ENCODE assay signal across 9 mouse cellular contexts in the genomic region with DNA sequence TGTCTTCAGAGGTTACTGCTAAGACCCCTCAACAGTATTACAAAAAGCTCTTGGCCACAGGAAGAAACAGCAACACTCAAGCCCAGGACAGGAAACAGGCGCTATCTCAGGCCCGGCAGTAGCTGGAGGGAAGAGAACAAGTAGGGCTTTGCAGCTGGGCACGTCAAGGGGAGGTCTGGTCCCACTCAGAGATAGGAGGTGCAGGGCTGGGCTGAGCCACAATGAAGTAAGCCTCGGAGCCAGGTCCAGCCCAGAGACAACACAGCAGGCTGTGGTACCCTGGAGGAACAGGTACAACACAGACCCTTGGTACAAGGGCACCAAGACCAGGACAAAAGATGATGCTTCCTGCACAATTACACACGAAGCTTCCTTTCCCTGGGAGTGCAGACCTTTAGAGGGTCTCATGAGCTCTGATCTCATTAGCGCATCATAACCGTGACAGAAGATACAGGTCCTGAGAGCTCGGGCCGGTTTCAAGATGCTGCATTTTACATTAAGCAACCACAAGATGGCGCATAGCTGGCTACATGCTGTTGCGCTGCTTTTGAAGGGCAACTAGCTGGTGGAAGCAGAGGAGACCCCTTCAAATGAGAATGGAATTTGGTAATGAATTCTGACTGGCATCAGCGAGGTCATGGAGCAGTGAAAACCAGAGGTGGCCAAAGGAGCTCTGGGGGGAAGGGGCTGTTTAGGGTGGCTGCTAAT. TPM values are rescaled to one million over a fixed set of nuclear protein-coding genes. Genes with fewer than 3 reads are reported as not detected.
A peak's percentile ranks its signal among the peaks of the same experiment; 100 is the strongest.
DNase-seq lines count a peak whose midpoint lies in the region; ATAC-seq and TF ChIP-seq lines count a peak whose summit lies in the region.
"Had no signal": no experiment of that assay in that cellular context is flagged by ENCODE, and none has a peak within 500 bp of the region (broad histone marks: within the 10 kb centered on the region; RNA-seq: fewer than 3 reads in every experiment).

No protein-coding gene starts in this region.

- H3K9me3 ChIP-seq in heart, postnatal 0 days (replicated peaks; ENCODE audit: control insufficient read depth, low read length): no peaks in the 10 kb centered on the region
- H3K9me3 ChIP-seq in lung, postnatal 0 days (ENCODE audit: low read length): no peaks in the 10 kb centered on the region

- H3K27me3 ChIP-seq in cerebellum, adult 2 months (ENCODE audit: control insufficient read depth, insufficient read depth, low read length): no peaks in the 10 kb centered on the region
- H3K27me3 ChIP-seq in heart, postnatal 0 days (ENCODE audit: control insufficient read depth, insufficient read depth, low read length): no peaks in the 10 kb centered on the region
- H3K27me3 ChIP-seq in lung, postnatal 0 days (replicated peaks; ENCODE audit: insufficient read depth, low read length): no peaks in the 10 kb centered on the region
- H3K27me3 ChIP-seq in splenic B cell, adult 2 months (ENCODE audit: control insufficient read depth, insufficient read depth, low read length, poor library complexity, severe bottlenecking): no peaks in the 10 kb centered on the region
- H3K27me3 ChIP-seq: Patski had no signal

- 35% methylated on average over 12 of the region's 12 CpGs for WGBS in cerebellum, adult 2 months
- 16% methylated on average over 12 of the region's 12 CpGs for WGBS in heart, postnatal 0 days
- 30% methylated on average over 12 of the region's 12 CpGs for WGBS in lung, postnatal 0 days

- peak; percentile 79 for TF ChIP-seq CTCF in cerebellum, adult 2 months (IDR thresholded peaks at IDR 0.05; ENCODE audit: borderline replicate concordance, insufficient read depth, low read depth, low read length)
- peak; percentile 78; the same call in 1 of the 2 replicates for TF ChIP-seq CTCF in brain, embryonic 14.5 days (IDR thresholded peaks at IDR 0.05; ENCODE audit: borderline replicate concordance, extremely low read depth, insufficient read depth, insufficient read length)
- peak; percentile 76 for TF ChIP-seq CTCF in heart, postnatal 0 days (IDR thresholded peaks at IDR 0.05; ENCODE audit: low read depth)
- TF ChIP-seq CTCF in lung, postnatal 0 days (IDR thresholded peaks at IDR 0.05): peak; percentile 86

- ATAC-seq in heart, postnatal 0 days (ENCODE audit: insufficient read depth, low read depth): peak; percentile 59
- ATAC-seq in lung, postnatal 0 days: no peak
- ATAC-seq: Patski had no signal

- H3K9ac ChIP-seq in heart, postnatal 0 days (replicated peaks; ENCODE audit: low read depth, low read length): no peak overlapping the region
- H3K9ac ChIP-seq in lung, postnatal 0 days (replicated peaks; ENCODE audit: low read depth): no peak overlapping the region

- no peak for TF ChIP-seq POLR2A in cerebellum, adult 2 months (IDR thresholded peaks at IDR 0.05; ENCODE audit: borderline replicate concordance, insufficient read depth, low read length)
- TF ChIP-seq POLR2A in brain, embryonic 14.5 days (IDR thresholded peaks at IDR 0.05; ENCODE audit: borderline replicate concordance, extremely low read depth, insufficient read depth, insufficient read length, poor library complexity, severe bottlenecking): no peak

- H3K4me3 ChIP-seq in cerebellum, adult 2 months (replicated peaks; ENCODE audit: insufficient read depth, low read depth, low read length): no peak overlapping the region
- H3K4me3 ChIP-seq in heart, postnatal 0 days (ENCODE audit: low read depth, low read length): no peak overlapping the region
- H3K4me3 ChIP-seq in lung, postnatal 0 days (ENCODE audit: low read depth, low read length): no peak overlapping the region

- peaks cover 67% of the 10 kb centered on the region for H3K4me1 ChIP-seq in cerebellum, adult 2 months (ENCODE audit: control insufficient read depth, insufficient read depth, low read length)
- H3K4me1 ChIP-seq in heart, postnatal 0 days (ENCODE audit: control insufficient read depth, insufficient read depth): peaks cover 42% of the 10 kb centered on the region
- peaks cover 23% of the 10 kb centered on the region for H3K4me1 ChIP-seq in lung, postnatal 0 days (ENCODE audit: insufficient read depth, low read depth, low read length)

- H3K4me2 ChIP-seq in heart, postnatal 0 days (ENCODE audit: low read depth, low read length): no peak overlapping the region
- no peak overlapping the region for H3K4me2 ChIP-seq in lung, postnatal 0 days (replicated peaks; ENCODE audit: low read depth, low read length)

- no peak for TF ChIP-seq EP300 in heart, postnatal 0 days (IDR thresholded peaks at IDR 0.05; ENCODE audit: low read depth)
- TF ChIP-seq EP300 in lung, postnatal 0 days (IDR thresholded peaks at IDR 0.05): no peak

- no peaks in the 10 kb centered on the region for H3K36me3 ChIP-seq in heart, postnatal 0 days (replicated peaks; ENCODE audit: control insufficient read depth, insufficient read depth, low read length)
- H3K36me3 ChIP-seq in lung, postnatal 0 days (ENCODE audit: insufficient read depth, low read length): no peaks in the 10 kb centered on the region
- no peaks in the 10 kb centered on the region for H3K36me3 ChIP-seq in splenic B cell, adult 2 months (ENCODE audit: control insufficient read depth, insufficient read depth, low read length, poor library complexity, severe bottlenecking)

- no peak overlapping the region for H3K27ac ChIP-seq in cerebellum, adult 2 months (ENCODE audit: insufficient read depth, low read length)
- no peak overlapping the region for H3K27ac ChIP-seq in heart, postnatal 0 days (ENCODE audit: low read depth)
- H3K27ac ChIP-seq in lung, postnatal 0 days (ENCODE audit: low read length): no peak overlapping the region

- peak; percentile 55 to 59 for DNase-seq in cerebellum, adult 2 months
- DNase-seq in cerebellum, adult 9-11 months: no peak
- DNase-seq in 3T3-L1 (ENCODE audit: low read depth, low spot score): peak; percentile 64
- peak; percentile 90 for DNase-seq in brain, embryonic 14.5 days (ENCODE audit: low read depth)
- no peak for DNase-seq in heart, postnatal 0 days (ENCODE audit: low spot score)
- DNase-seq in lung, postnatal 0 days (ENCODE audit: low spot score): peak; percentile 82
- DNase-seq in splenic B cell, adult 2 months (ENCODE audit: low read depth, low spot score): peak; percentile 80
- DNase-seq in gastrocnemius, postnatal 25 days: no peak

RNA-seq across cellular contexts. Expression of a gene that starts 23.6 kb away (rescaled TPM):
- polyA plus RNA-seq in cerebellum, adult 2 months (2012; rRNA removed): 9.0 and 9.7 TPM in 2 replicates
- 2.4 and 3.6 TPM in 2 replicates for polyA plus RNA-seq in brain, embryonic 14.5 days (2012; rRNA removed)
- 1.9 and 3.1 TPM in 2 replicates for total RNA-seq in heart, postnatal 0 days (2014; rRNA removed; ENCODE audit: low replicate concordance)
- polyA plus RNA-seq in heart, postnatal 0 days (2015; fragmentation: Nextera tagmentation; extraction: Ambion mirVana): 2.0 TPM in 2 replicates
- polyA plus RNA-seq in lung, postnatal 0 days (2015; fragmentation: Nextera tagmentation; extraction: Ambion mirVana): 38.6 and 56.3 TPM in 2 replicates
- total RNA-seq in gastrocnemius, postnatal 25 days (2021): 1 to 10 TPM in 1 of 2 experiments, under 1 TPM in 1; 0.94 to 2.0 TPM

RNA-seq across cellular contexts. Expression of a gene that starts 26.9 kb away (rescaled TPM):
- 81.9 and 88.2 TPM in 2 replicates for polyA plus RNA-seq in cerebellum, adult 2 months (2012; rRNA removed)
- polyA plus RNA-seq in brain, embryonic 14.5 days (2012; rRNA removed): 54.3 and 68.5 TPM in 2 replicates
- total RNA-seq in heart, postnatal 0 days (2014; rRNA removed; ENCODE audit: low replicate concordance): 17.2 and 34.8 TPM in 2 replicates
- polyA plus RNA-seq in heart, postnatal 0 days (2015; fragmentation: Nextera tagmentation; extraction: Ambion mirVana): 4.1 and 5.2 TPM in 2 replicates
- 9.1 and 9.8 TPM in 2 replicates for polyA plus RNA-seq in lung, postnatal 0 days (2015; fragmentation: Nextera tagmentation; extraction: Ambion mirVana)
- total RNA-seq in gastrocnemius, postnatal 25 days (2021): 10 to 100 TPM; 17.9 to 20.4 TPM

RNA-seq across cellular contexts. Expression of a gene that starts 31.9 kb away (rescaled TPM):
- polyA plus RNA-seq in cerebellum, adult 2 months (2012; rRNA removed): 1.2 and 1.3 TPM in 2 replicates
- polyA plus RNA-seq in brain, embryonic 14.5 days (2012; rRNA removed): 1.2 and 2.7 TPM in 2 replicates
- total RNA-seq in heart, postnatal 0 days (2014; rRNA removed; ENCODE audit: low replicate concordance): not detected in 2 replicates
- not detected in 2 replicates for polyA plus RNA-seq in heart, postnatal 0 days (2015; fragmentation: Nextera tagmentation; extraction: Ambion mirVana)
- polyA plus RNA-seq in lung, postnatal 0 days (2015; fragmentation: Nextera tagmentation; extraction: Ambion mirVana): 0.26 TPM in 1 of 2 replicates, not detected in the other
- total RNA-seq in gastrocnemius, postnatal 25 days (2021): not detected
- polyA plus RNA-seq: Patski had no signal

Comparison
In these comparisons a context has a peak if more than half of its experiments do, and no peak if none do; other contexts are left out.
1. DNase-seq: peak in cerebellum, adult 2 months (2 of 2), 3T3-L1 (single experiment), brain, embryonic 14.5 days (single experiment), lung, postnatal 0 days (single experiment) and splenic B cell, adult 2 months (single experiment); none in cerebellum, adult 9-11 months (single experiment), heart, postnatal 0 days (single experiment) and gastrocnemius, postnatal 25 days (single experiment).
2. Peak in every context shown above with its lines, with median percentiles within 50 percentile points of each other: CTCF ChIP-seq.